Comparison of ENCODE assay signal across 8 mouse cellular contexts in the genomic region with DNA sequence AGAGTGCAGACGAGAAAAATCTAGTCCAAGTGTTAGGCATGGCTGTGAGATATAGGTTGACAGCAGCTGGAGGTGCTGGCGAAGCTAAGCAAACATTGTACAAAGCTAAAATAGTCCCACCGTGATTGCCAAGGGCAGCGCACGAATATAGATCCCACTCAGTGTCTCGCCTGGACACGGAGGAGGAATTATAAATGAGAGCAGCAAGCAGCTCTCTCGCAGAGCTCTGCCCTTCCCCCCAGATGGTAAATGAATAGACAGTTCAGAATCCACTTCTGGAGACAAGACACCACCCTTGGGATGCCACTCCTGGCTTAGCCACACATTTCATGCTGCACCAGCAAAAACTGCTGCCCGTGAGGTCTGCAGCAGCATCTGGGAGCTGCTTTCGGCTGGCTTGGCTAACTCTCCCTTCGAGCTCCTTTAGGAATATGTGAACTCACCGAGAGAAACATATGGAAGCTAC.
DNase-seq lines count a peak whose midpoint lies in the region; ATAC-seq and TF ChIP-seq lines count a peak whose summit lies in the region.

No protein-coding gene starts in this region.

- H3K27me3 ChIP-seq in stomach, embryonic 14.5 days (ENCODE audit: control insufficient read depth, insufficient read depth, low read length) = no peaks in the 10 kb centered on the region

- H3K36me3 ChIP-seq in stomach, embryonic 14.5 days (ENCODE audit: control insufficient read depth, insufficient read depth, low read length) = no peaks in the 10 kb centered on the region

- no peak for TF ChIP-seq POLR2A in lung, adult 2 months (IDR thresholded peaks at IDR 0.05; ENCODE audit: borderline replicate concordance, extremely low read depth, low read depth, low read length)

- H3K9me3 ChIP-seq in stomach, embryonic 14.5 days (ENCODE audit: control insufficient read depth, low read depth, low read length) = no peaks in the 10 kb centered on the region

- 31% methylated on average over 12 of the region's 12 CpGs for WGBS in lung, adult 2 months
- WGBS in stomach, embryonic 14.5 days = 32% methylated on average over 12 of the region's 12 CpGs

- no peak for ATAC-seq in stomach, embryonic 14.5 days (ENCODE audit: insufficient number of reproducible peaks, insufficient read depth, low FRiP score, low read depth)
- no peak for ATAC-seq in CD4-positive, CD25-positive, alpha-beta regulatory T cell, adult 4 months

- no peaks in the 10 kb centered on the region for H3K4me1 ChIP-seq in lung, adult 2 months (ENCODE audit: control insufficient read depth, insufficient read depth, low read length)
- H3K4me1 ChIP-seq in stomach, embryonic 14.5 days (ENCODE audit: control insufficient read depth, insufficient read depth, low read length) = peaks cover 3% of the 10 kb centered on the region; the same call in 1 of the 2 replicates

- peak overlapping the region; percentile 25 for H3K4me2 ChIP-seq in stomach, embryonic 14.5 days (replicated peaks; ENCODE audit: low read depth, low read length)

- no peak overlapping the region for H3K9ac ChIP-seq in stomach, embryonic 14.5 days (replicated peaks; ENCODE audit: low read depth, low read length)

- no peak overlapping the region for H3K4me3 ChIP-seq in lung, adult 2 months (replicated peaks; ENCODE audit: extremely low read depth, low read depth, low read length)
- H3K4me3 ChIP-seq in stomach, embryonic 14.5 days (ENCODE audit: low read depth, low read length) = no peak overlapping the region

- H3K27ac ChIP-seq in stomach, embryonic 14.5 days (ENCODE audit: low read length) = no peak overlapping the region

- TF ChIP-seq CTCF in lung, adult 2 months (IDR thresholded peaks at IDR 0.05; ENCODE audit: insufficient read depth, low read length) = no peak

- peak; percentile 22 to 25 for DNase-seq in cerebellum, postnatal 10 days
- no peak for DNase-seq in cerebellum, adult 9-11 months
- DNase-seq in lung, postnatal 14 days = peak; percentile 1
- DNase-seq in lung, adult 2 months = no peak
- DNase-seq in kidney, postnatal 36 days = peak; percentile 53 to 71
- DNase-seq in T-cell, adult 2 months (ENCODE audit: low spot score) = no peak

Comparison
In these comparisons a context has a peak if more than half of its experiments do, and no peak if none do; other contexts are left out.
1. DNase-seq: peak in cerebellum, postnatal 10 days (2 of 2), lung, postnatal 14 days (single experiment) and kidney, postnatal 36 days (2 of 2); none in cerebellum, adult 9-11 months (single experiment), lung, adult 2 months (single experiment) and T-cell, adult 2 months (single experiment).